Mouse (Mus musculus) kidney, adult 10 weeks (tissue): Measurements from ENCODE around the gene Trmt2b. TPM values are rescaled to one million over a fixed set of nuclear protein-coding genes. Genes with fewer than 3 reads are reported as not detected.

Experiments
- polyA plus RNA-seq: library from polyadenylated mRNA; stranded (reverse); fragments of 350-450 nt; fragmentation: Illumina TruSeq; extraction: RNeasy Lipid Tissue Mini Kit (QIAGEN cat#74804); gene quantifications from one replicate; pipeline ENCODE4 v1.2.3, GENCODE M21; 2014; ENCODE audit warnings: low read depth, low replicate concordance

Trmt2b gene
- 58.5 TPM for polyA plus RNA-seq

GRCm38 (mm10) chrX:134276275-134277160 is at the start of gene Trmt2b:
Gene Trmt2b (minus strand): TSS chrX:134276984.

GRCm38 (mm10) chrX:134307534-134308274 is 30.9 kb upstream of the Trmt2b start, which contains the start of gene Cenpi:
Gene Cenpi (plus strand): TSS chrX:134308084.

GRCm38 (mm10) chrX:134221856-134222255 is 54.9 kb downstream of the Trmt2b start, which contains the start of gene Nox1:
Gene Nox1 (minus strand): TSS chrX:134221956.

GRCm38 (mm10) chrX:134187201-134187600 is 89.6 kb downstream of the Trmt2b start, which contains the start of gene Arl13a:
Gene Arl13a (plus strand): TSS chrX:134187501.

Other genes starting within 250 kb of the Trmt2b start
- 43.6 TPM for gene Cstf2, start 217.8 kb downstream of the Trmt2b start, polyA plus RNA-seq
- 0.57 TPM for gene Xkrx, start 114.9 kb downstream of the Trmt2b start, polyA plus RNA-seq
- not detected for gene Arl13a, start 89.5 kb downstream of the Trmt2b start, polyA plus RNA-seq
- gene Nox1, start 55.0 kb downstream of the Trmt2b start, polyA plus RNA-seq, result not detected
- 29.2 TPM for gene Tmem35a, start 18.2 kb upstream of the Trmt2b start, polyA plus RNA-seq
- gene Cenpi, start 31.1 kb upstream of the Trmt2b start, polyA plus RNA-seq, result 0.69 TPM
- gene Drp2, start 127.6 kb upstream of the Trmt2b start, polyA plus RNA-seq, result not detected
- gene Taf7l, start 199.5 kb upstream of the Trmt2b start, polyA plus RNA-seq, result not detected